Comparison of ENCODE assay signal across 9 mouse cellular contexts in the genomic region with DNA sequence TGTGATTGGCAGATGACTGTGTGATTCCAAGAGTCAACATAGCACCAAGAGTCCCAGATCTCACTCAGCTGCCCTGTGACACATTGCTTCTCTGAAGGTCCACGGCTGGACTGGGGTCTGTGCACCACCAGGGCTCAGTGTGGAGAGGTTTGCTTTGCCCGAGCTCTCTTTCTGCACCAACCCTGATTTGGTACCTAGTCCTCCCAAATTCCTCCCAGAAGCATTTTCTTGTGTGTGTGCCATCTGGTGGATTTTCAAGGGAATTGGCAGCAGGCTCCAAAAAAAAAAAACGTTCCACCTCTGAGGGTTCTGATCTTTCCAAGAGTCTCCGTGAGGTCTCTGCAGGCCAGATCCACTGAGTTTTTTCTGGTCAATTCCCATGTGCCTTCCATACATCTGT.
DNase-seq lines count a peak whose midpoint lies in the region; ATAC-seq lines count a peak whose summit lies in the region.
"Had no signal": no experiment of that assay in that cellular context is flagged by ENCODE, and none has a peak within 500 bp of the region (broad histone marks: within the 10 kb centered on the region; RNA-seq: fewer than 3 reads in every experiment).

No protein-coding gene starts in this region.

- H3K4me2 ChIP-seq in kidney, embryonic 15.5 days = no peak overlapping the region
- H3K4me2 ChIP-seq: embryonic facial prominence, embryonic 12.5 days had no signal

- no peaks in the 10 kb centered on the region for H3K9me3 ChIP-seq in kidney, embryonic 15.5 days (replicated peaks)
- H3K9me3 ChIP-seq: embryonic facial prominence, embryonic 12.5 days had no signal

- 28% methylated on average over 4 of the region's 4 CpGs for WGBS in kidney, embryonic 15.5 days

- H3K4me1 ChIP-seq in kidney, embryonic 15.5 days = peaks cover 6% of the 10 kb centered on the region; the same call in 1 of the 2 replicates
- H3K4me1 ChIP-seq: embryonic facial prominence, embryonic 12.5 days had no signal

- H3K27me3 ChIP-seq in kidney, embryonic 15.5 days = no peaks in the 10 kb centered on the region
- H3K27me3 ChIP-seq: embryonic facial prominence, embryonic 12.5 days had no signal

- H3K9ac ChIP-seq in kidney, embryonic 15.5 days = no peak overlapping the region
- H3K9ac ChIP-seq: embryonic facial prominence, embryonic 12.5 days had no signal

- H3K27ac ChIP-seq in kidney, embryonic 15.5 days = no peak overlapping the region
- H3K27ac ChIP-seq: embryonic facial prominence, embryonic 12.5 days had no signal

- no peak for ATAC-seq in CD4-positive, CD25-positive, alpha-beta regulatory T cell, adult 4 months
- no peak for ATAC-seq in kidney, embryonic 15.5 days (replicated peaks; ENCODE audit: low FRiP score)
- no peak for ATAC-seq in inflammation-experienced regulatory T-cells, adult 6 months

- no peaks in the 10 kb centered on the region for H3K36me3 ChIP-seq in kidney, embryonic 15.5 days
- H3K36me3 ChIP-seq: embryonic facial prominence, embryonic 12.5 days had no signal

- DNase-seq in CD4-positive, CD25-positive, alpha-beta regulatory T cell, adult 2 months (ENCODE audit: low read depth, low spot score) = peak; percentile 4
- DNase-seq in kidney, postnatal 10 days = peak; percentile 15
- DNase-seq in NIH3T3 (ENCODE audit: low read depth) = peak; percentile 75
- peak; percentile 8 to 9 for DNase-seq in layer of hippocampus, postnatal 36 days
- DNase-seq in urinary bladder, adult 2 months (ENCODE audit: low spot score) = no peak

- no peak overlapping the region for H3K4me3 ChIP-seq in kidney, embryonic 15.5 days (replicated peaks)
- H3K4me3 ChIP-seq: embryonic facial prominence, embryonic 12.5 days had no signal
